Mouse (Mus musculus) kidney, adult 9 months (tissue): ENCODE results near the gene Macf1.
A peak's percentile ranks its signal among the peaks of the same experiment; 100 is the strongest.
"Not testable (repeated sequence)": the region's sequence is repeated elsewhere in the genome, so short reads cannot be mapped to it uniquely, and the experiment has no call there.

Experiments
- DNase-seq: peaks from one replicate; pipeline ENCODE4 v3.0.0; 2022

Macf1 gene

DNA sequence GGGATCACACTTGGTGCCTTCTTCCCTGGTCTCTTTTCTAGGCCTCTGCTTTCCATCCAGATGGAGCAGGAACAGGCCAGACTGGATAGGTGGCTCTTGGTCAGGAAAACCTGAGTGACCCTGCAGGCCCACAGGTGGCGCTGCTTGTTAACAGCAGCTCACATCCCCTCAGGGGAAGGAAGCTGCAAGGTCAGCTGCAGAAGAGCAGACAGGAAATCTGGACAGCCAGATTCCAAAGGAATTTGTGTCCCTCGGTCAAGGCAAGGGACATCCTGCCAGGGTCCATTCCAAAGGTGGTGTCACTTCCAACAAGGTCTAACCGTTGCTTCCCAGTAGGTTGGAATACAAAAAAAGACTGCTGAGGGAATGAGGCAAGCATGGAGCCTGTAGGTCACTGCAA is 50.8 kb downstream of the Macf1 start:
- DNase-seq, result peak; percentile 93

DNA sequence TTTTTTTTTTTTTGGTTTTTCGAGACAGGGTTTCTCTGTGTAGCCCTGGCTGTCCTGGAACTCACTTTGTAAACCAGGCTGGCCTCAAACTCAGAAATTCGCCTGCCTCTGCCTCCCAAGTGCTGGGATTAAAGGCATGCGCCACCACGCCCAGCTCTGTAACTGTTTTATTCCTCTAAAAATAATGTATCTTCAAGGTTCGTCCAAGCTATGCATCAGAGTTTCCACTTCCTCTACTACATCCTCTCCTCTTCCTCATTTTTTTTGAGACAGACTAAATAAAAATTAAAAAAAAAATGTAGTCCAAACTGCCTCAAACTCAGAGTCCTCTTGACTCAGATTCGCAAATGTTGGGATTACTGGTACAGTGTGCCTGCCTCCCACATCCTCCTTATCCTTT is 52.0 kb downstream of the Macf1 start:
- DNase-seq, result not testable (repeated sequence)

GRCm38 (mm10) chr4:123631654-123632053 is 52.5 kb downstream of the Macf1 start:
- DNase-seq, result no peak

- no peak for DNase-seq
These were observed 56.5 kb downstream of the Macf1 start for GRCm38 (mm10) chr4:123627683-123628082.

DNA sequence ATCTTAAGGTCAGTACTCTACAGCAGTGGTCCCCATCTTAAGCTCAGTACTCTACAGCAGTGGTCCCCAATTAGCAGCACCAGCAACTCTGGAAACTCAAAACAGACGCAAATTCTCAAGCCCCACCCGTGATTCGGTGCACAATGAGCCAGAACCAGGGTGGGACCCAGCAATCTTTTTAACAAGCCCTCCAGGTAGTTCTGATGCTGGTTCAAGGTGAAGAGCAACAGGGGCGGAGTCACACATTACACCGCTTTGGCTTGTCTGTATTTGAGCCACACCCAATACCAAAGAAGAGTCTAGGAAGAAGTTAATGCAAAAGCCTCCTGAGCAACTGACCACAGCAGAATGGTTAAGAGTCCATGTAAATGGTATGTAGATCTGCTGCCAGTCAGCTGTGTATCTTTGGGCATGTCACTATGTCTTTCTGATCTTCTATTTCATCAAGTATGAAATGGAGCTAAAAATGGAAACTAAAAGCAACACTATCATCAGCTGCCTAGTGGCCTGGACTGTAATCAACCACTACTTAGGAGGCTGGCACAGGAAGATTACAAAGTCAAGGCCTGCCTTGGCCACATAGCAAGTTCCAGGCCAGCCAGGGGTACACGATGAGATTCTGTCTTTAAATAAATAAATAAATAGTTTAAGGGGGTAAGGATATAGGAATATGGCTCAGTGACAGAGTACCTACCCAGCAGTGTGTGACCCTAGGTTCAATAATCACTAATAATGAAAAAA is 58.7 kb downstream of the Macf1 start:
- no peak for DNase-seq

DNA sequence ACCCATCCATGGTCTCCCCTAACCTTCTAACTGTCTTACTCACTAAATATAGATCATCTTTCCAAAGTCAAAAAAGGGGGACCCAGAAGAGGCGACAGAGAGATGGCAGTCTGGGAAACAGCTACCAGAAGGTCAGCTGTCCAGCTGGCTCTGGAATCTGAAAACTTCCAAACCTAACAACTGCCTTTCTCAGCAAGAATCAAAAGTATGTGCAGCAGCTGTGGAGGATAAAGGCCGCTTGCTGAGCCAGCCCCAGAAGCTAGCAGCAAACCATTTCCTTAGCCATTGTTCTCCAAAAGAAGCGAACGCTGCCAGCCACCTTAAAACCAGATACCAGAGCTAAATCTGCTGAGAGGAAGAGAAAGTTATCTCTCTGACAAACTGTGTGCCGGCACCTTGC is 59.7 kb downstream of the Macf1 start:
- peak; percentile 65 for DNase-seq

DNA sequence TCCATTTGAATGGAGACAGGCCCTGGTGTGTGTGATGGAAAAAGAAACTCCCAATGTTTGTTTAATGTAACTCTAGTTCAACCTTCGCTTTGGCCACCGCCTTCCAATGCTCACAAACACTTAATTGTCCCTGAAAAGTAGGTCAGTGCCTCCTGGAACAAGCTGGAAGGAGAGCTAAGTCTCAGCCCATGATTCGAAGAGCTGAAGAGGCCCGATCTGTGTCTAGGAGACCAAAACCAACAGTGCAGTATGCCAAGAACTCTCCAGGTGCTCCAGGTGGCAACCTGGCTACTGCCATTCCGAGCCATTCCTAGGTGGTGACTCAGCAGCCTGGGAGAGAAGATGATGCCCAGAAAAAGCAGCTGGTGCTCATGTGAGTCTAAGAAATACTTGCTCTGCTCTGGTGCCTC is 60.4 kb downstream of the Macf1 start:
- DNase-seq, result peak; percentile 46

GRCm38 (mm10) chr4:123621732-123622131 is 62.4 kb downstream of the Macf1 start:
- no peak for DNase-seq

DNA sequence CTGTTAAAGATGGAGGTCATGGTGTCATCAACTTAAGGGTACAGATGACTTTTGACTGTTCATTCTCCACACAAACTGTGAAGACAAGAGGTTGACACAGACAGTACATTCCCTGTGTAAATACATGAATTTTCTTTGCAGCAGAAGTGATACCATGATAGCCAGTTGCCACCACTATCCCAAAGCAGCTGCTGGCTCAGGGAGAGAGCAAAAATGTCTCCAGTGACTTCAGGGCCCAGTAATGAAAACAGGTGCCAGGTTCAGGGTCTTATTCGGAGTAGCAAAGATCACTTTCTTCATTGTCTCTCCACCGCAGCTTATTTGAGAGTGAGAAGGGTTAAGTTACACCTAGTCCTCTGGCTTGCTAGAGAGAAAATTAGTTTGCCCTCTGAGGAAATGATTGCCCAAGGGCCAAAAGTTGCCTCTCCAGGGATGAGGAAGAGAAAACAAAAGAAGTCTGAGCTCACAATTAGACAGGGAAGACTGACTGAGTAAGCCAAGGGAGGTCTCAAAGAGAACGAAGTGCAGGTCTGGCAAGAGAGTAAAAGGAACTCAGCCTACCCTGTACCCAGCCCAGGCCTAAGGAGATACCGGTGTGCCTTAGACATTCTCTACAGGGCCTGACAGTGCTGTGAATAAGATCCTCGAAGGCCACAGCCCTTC is 66.3 kb downstream of the Macf1 start:
- peak; percentile 40 for DNase-seq

- DNase-seq, result no peak
These were observed 67.2 kb downstream of the Macf1 start for GRCm38 (mm10) chr4:123616971-123617370.

GRCm38 (mm10) chr4:123616501-123616900 is 67.7 kb downstream of the Macf1 start:
- no peak for DNase-seq

GRCm38 (mm10) chr4:123613309-123613947 is 70.7 kb downstream of the Macf1 start:
- peak; percentile 89 for DNase-seq

DNA sequence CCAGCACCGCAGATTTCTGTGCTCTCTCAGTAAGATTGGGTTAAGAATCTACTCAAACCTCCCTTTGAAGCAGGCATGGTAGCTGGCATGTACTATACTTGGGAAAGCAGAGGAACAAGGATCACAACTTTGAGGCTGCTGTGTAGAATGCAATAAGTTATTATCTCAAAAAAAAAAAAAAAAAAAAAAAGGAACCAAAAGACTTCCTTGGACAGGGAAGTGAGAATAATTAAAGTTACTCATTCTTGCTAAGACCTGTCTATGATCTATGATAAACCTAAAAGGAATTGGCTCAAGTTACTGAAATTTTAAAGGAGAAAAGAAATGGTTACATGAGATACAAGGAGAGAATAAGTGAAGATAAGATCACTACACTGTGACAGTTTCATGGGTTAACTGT is 72.2 kb downstream of the Macf1 start:
- DNase-seq, result no peak

DNA sequence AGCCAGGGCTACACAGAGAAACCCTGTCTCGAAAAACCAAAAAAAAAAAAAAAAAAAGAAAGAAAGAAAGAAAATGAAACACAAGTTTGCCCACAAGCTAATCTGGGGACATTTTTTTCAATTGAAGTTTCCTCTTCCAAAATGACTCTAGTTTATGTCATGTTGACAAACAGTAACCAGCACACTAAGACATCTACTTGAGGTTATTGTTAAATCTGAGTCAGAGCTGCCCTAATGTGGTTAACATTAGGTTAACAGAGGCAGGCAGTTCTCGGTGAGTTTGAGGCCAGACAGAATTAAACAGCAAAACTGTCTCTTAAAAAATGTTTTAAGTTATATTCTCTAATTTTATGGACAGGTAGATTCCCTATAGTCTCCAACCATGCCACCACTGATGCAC is 72.9 kb downstream of the Macf1 start:
- DNase-seq, result no peak

- DNase-seq, result no peak
These were observed 77.0 kb downstream of the Macf1 start for GRCm38 (mm10) chr4:123607174-123607573.

DNA sequence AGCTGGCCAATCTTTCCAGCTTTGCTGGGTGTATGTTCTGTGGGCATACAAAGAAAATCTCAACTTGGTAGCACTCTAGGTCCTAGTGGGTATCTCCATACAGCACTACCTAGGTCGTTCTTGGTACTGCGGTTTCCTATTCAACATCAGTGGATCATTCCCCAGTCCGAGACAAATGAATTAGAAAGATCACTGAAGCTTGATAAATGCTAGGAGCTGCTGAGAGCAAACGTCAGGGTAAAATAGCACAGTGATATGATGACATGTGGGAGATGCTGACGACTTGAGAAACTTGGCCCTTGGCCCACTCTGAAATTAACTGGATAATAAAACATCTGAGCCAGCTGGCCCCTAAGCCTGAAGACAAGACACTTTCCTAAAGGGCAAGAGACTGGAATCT is 78.2 kb downstream of the Macf1 start:
- no peak for DNase-seq

GRCm38 (mm10) chr4:123605309-123605708 is 78.9 kb downstream of the Macf1 start:
- DNase-seq, result no peak

GRCm38 (mm10) chr4:123602700-123603261 is 81.4 kb downstream of the Macf1 start:
- DNase-seq, result no peak

- no peak for DNase-seq
These were observed 83.1 kb downstream of the Macf1 start for GRCm38 (mm10) chr4:123601036-123601435.

- no peak for DNase-seq
These were observed 85.5 kb downstream of the Macf1 start for GRCm38 (mm10) chr4:123598519-123599228.

GRCm38 (mm10) chr4:123594381-123594806 is 89.8 kb downstream of the Macf1 start:
- DNase-seq, result no peak

DNA sequence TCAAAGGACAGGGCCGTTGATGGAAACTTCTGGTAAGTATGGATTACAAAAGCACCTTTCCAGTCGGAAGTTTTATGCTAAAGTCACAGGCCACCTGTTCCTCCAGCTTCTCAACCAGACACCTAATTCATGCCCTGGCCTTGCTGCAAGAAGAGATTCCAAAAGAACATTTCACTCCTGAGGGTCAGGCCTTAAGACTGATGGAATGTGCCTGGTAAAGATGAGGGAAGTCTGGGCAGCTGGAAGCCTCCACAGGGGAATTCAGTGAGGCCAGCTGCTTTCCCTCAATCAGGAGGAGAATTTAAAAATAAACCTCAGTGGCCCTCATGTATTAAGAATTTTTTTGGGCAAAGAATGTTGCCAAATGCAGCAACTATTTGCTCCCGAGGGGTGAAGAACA is 90.5 kb downstream of the Macf1 start:
- no peak for DNase-seq

GRCm38 (mm10) chr4:123592046-123592445 is 92.1 kb downstream of the Macf1 start:
- DNase-seq, result no peak
